Mouse (Mus musculus) liver, postnatal 0 days (tissue): ENCODE measurements around the gene Dcakd.

ENCODE experiments used
- CTCF ChIP-seq: sonication (generic); IDR thresholded peaks from 2 replicates; pipeline ENCODE4 v1.5.1; 2016; ENCODE audit warnings: antibody characterized with exemption, low read depth
- EP300 ChIP-seq: IDR thresholded peaks from 2 replicates; pipeline ENCODE4 v1.6.1; 2016; ENCODE audit warnings: antibody characterized with exemption, low read depth, mild to moderate bottlenecking

- TF ChIP-seq CTCF (no peak), EP300 (no peak)
Measured at GRCm38 (mm10) chr11:103066191-103067050, 38.3 kb upstream of the Dcakd start.
